Mouse (Mus musculus): Measurements from ENCODE around the gene Rtbdn.

DNA sequence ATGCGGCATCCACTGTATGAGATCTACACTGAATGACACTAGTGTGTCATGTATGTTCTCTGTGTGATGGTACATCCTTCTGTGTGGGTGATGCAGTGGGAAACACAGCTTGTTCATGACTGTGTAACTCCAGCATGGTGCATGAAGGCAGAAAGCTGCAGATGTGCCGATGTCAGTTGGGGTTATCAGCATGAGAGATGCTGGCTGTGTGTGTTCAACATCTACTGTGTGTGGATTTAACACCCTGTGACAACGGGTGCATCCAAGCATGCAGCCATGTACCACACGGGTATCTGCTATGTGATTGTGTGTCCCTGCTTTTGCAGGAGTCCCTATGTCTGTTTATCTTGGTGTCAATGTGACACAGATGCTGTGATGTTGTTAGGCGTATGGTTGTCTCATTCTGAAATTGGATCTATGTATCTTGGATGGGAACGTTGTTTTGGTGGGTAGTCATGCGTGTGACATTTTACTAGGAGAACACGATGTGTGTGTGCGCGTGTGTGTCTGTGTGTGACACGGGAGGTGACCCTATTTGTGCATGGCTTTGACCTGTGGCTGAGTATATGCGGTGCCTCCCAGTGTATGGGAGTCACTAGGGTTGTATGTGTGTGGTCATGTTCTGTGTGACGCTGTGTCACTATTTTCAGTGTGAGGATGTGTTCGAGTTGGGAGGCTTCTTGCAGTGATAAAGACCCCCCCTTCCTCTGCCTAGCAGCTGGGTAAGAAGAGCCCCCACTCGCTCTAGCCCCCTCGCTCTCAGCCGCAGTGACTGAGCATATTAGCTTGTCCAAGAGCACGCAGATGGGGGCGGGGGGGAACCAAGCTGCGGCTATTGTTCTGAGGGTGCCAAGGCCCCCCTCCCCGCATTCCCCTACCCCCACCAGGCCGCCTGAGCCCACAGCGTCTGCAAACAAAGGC, 10.5 kb upstream of the Rtbdn start:
- TF ChIP-seq CTCF (IDR thresholded peaks at IDR 0.05; ENCODE audit: control insufficient read depth, insufficient read depth, insufficient read length) (no peak), MAX (IDR thresholded peaks at IDR 0.05) (no peak), MYOG (IDR thresholded peaks at IDR 0.05; ENCODE audit: control insufficient read depth, extremely low read depth, insufficient read length) (no peak), CEBPB (IDR thresholded peaks at IDR 0.05; ENCODE audit: low read depth) (no peak), MYOD1 (IDR thresholded peaks at IDR 0.05; ENCODE audit: control insufficient read depth, insufficient read length, low read depth) (no peak), USF1 (IDR thresholded peaks at IDR 0.05; ENCODE audit: low read depth) (no peak)

Data from C2C12 (cell line).